Mouse (Mus musculus) 416B (cell line): Measurements from ENCODE around the gene Tfr2.

ENCODE experiments used
- DNase-seq: peaks from one replicate; pipeline ENCODE4 v3.0.0; 2011; ENCODE audit warnings: low read depth

Tfr2 gene

GRCm38 (mm10) chr5:137537461-137537860, 32.2 kb upstream of the Tfr2 start:
- DNase-seq, result no peak

DNA sequence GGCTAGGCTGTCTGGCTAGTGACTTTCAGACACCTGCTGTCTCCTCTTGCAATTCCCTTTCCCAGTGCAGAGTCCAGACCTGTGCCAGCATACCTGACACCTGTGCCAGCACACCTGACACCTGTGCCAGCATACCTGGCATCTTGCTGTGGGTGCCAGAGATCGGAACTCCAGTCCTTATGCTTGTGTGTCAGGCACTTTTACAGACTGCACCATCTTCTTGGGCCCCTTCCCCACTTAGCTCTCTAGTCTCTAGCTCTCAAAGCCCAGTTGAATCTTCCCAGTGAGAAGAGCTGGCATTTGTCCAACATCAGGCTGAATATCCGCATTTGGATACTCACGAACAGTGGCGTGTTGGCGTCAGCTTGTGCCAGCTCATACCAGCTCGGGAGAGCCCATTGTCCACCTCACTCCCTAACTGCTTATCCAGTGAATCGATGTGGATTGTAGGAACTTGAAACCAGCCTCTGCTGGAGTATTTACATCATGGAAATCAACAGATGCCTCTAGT, 30.3 kb upstream of the Tfr2 start:
- no peak for DNase-seq

GRCm38 (mm10) chr5:137540991-137541390, 28.6 kb upstream of the Tfr2 start:
- no peak for DNase-seq

GRCm38 (mm10) chr5:137541768-137542540, 27.7 kb upstream of the Tfr2 start:
- DNase-seq, result no peak

DNA sequence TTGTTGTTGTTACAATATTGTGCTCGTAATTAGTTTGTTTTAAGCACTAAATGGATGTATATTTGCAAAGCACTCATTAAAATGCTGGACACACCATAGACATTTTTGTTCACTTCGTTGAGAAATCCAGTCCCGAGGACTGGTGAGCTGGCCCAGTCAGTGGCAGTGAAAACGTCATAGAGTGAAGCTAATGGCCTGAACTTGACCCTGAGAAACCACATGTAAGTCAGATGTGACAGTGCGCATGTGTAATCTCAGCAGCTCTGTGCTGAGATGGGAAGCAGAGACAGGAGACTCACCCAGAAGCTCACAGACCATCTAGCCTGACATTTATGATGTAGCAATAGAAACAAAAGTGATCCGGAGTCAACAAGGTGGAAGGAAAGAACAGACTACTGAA, 24.7 kb upstream of the Tfr2 start:
- DNase-seq, result peak; percentile 54

DNA sequence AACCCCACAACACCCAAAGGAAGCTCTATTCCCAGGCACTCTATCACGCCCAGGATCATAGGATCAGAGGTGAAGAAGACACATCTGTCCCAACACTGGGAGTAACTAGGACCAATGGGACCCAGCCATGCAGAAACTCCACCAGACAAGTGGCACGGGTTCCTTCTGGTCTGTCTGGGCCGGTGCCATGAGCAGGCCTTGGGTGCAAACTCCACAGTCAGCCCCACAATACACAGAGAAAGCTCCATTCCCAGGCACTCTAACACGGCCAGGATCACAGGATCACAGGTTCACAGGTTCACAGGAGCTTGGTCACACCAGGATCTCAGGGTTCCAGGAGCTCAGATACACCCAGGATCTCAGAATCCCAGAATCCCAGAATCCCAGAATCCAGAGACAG, 24.0 kb upstream of the Tfr2 start:
- no peak for DNase-seq

GRCm38 (mm10) chr5:137549840-137550239, 19.8 kb upstream of the Tfr2 start:
- no peak for DNase-seq

DNA sequence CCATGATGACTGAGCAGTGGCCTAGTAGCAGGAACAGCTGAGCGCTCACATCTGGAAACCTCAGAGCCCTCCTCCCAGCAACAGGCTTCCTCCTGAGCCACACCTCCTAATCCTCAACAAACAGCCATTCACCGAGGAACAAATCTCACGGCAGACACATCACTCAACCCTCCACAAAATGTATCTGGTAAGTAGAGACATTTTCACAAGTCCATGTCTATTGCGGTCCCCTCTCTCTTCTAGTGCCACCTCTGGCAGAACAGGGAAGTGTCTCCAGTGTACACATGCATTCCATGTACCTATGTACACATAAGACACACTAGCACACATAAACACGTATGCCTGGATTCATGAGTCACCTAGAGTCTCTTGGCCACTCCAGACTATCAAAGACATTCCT, 18.5 kb upstream of the Tfr2 start:
- DNase-seq, result peak; percentile 47

GRCm38 (mm10) chr5:137553000-137553399, 16.6 kb upstream of the Tfr2 start:
- DNase-seq, result no peak

DNA sequence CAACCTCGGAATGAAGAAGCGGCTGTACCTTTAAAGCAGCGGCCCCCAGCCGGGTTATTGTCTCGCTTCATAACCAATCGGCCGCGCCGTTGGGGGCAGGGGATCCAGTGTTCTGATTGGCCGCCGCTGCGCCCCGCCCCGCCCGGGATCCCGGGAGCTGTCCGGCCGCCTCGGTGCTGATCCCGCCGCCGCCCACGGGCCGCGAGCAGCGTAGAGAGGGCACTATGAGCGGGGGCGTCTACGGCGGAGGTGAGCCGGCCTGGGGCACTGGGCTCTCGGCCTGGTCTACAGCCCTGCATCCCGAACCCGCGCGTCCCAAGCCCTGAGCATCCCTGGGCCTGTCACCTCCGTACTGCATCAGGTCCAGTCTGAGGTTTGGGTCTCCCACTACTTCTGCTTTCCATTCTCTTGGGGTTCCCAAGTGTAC, 16.2 kb upstream of the Tfr2 start, which contains the start of gene Actl6b:
Actl6b (plus strand) TSS at position 107 of the 427 bp plus-strand sequence.
- no peak for DNase-seq

GRCm38 (mm10) chr5:137553898-137554297, 15.7 kb upstream of the Tfr2 start:
- DNase-seq, result no peak

- no peak for DNase-seq
These were observed 8.1 kb upstream of the Tfr2 start for GRCm38 (mm10) chr5:137561556-137561955.

DNA sequence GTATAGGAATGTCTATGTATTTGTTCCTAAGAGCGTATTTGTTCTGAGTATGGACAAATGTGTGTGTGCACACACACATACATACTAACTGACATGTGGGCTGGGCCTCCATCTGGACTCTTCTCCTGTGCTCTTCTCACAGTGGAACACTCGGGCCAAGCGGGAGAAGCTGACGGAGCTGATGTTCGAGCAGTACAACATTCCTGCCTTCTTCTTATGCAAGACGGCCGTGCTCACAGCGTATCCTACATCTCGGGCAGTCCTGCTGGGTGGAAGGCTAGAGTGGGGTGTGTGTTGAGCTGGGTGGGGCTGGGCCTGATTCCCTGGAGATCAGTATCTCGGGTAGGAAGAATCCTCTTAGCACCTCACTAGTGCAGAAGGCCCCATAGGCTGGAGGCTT, 6.7 kb upstream of the Tfr2 start:
- no peak for DNase-seq

DNA sequence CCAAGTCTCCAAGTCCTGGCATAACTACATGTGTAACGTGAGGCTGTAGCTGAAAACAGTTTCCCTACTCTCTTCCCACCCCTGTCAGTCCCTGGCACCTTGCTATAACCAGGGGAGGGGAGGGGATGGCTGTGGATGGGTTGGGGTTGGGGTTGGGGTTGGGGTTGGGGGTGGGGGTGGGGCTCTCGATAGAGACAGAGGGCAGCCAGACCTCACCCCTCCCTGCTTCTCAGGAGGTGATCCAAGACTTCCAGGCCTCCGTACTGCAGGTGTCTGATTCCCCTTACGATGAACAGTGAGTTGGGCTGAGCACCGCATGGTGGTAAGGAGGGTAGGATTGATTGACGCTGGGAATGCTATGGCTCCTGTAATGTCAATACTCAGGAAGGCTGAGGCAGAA, 3.9 kb upstream of the Tfr2 start:
- DNase-seq, result no peak

DNA sequence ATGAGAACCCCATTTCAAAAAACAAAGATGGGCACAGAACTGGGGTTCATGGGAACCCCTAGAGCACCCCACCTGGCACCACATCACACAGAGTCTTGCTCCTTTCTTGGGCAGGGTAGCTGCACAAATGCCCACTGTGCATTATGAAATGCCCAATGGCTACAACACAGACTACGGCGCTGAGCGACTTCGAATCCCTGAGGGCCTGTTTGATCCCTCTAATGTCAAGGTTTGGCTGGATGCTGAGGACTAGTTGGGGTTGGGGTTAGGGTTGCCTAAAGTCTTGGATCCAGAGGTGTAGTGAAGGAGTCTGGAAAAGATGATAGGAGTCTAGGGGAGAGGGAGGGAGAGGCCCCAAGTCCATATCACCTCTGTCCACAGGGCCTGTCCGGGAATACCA, 3.2 kb upstream of the Tfr2 start:
- no peak for DNase-seq

DNA sequence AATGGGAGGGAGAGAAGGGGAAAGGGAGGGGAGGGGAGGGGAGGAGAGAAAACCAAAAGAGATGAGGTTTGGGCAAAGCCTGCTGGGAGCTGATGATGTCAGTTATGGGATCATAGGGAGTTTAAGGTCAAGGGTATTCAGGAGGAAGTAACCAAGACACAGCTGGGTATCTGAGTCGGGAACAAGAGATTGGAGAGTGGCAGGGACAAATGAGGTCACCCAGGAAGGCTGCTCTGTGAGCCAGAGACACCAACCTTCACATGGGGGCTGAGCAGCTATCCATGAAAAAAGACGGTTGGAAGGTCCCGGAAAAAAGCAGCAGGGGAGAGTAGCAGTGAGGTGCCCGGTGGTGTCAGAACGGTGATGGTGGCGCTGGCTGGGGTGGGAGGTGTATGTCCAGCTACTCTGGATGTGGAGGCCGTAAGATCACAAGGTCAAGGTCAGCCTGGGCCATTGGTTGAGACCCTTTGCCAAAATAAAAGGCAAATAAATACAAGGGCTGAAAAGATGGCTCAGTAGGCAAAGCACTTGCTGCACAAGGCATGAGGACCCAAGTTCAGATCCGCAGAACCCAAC, 1.3 kb upstream of the Tfr2 start:
- DNase-seq, result no peak

GRCm38 (mm10) chr5:137569031-137569430, 609 bp upstream of the Tfr2 start:
- DNase-seq, result no peak

DNA sequence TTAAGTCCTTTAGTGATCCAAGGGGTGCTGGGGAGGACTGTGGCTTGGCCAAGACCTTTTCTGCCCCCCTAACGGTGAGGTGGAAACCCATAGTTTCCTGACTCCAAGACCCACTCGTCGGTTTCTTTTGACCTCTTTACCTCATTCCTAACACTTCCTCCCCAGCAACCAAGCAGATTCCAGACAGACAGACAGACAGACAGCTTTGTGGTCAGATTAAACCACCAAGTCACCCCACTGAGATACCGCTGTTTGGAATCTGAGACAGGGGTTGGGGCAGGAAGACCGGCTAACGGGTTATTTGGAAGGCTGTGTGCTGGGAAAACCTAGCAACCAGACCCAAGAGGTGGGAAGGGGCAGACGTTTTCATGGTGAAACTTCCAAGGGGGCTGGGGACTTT, 541 bp downstream of the Tfr2 start:
- DNase-seq, result peak; percentile 89

DNA sequence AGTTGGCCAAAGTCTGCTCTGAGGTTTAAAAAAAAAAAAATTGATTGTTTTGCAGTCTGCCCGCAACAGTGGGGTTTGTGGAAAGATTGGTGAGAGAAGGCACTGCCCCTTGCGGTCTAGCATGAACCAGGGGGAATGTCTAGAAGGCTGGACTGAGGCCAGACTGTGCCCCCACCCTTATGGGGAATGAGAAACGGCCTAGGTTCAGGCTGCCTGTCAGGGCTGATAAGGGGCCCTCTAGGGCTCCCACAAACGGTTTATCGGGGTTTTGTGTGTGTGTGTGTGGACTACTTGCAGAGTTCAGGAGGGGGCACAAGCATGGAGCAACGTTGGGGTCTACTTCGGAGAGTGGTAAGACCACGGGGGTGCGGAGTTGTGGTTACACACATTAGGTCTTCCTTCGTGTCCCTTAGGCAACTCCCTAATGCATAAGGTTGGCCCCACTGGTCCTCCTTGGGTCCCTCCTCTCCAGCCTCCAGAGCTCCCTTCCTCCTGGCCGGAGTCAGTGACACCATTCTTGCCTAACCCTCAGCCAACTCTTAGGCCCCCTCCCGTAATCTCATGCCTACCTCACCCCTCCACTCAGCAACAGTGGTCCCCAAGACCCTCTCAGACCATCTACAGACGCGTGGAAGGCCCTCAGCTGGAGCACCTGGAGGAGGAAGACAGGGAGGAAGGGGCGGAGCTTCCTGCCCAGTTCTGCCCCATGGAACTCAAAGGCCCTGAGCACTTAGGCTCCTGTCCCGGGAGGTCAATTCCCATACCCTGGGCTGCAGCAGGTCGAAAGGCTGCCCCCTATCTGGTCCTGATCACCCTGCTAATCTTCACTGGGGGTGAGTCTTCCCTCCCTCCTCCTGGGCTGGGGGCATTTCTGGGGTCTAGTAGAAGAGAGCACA, 1.3 kb downstream of the Tfr2 start:
- peak; percentile 97 for DNase-seq

GRCm38 (mm10) chr5:137574470-137574901, 4.8 kb downstream of the Tfr2 start:
- DNase-seq, result no peak

DNA sequence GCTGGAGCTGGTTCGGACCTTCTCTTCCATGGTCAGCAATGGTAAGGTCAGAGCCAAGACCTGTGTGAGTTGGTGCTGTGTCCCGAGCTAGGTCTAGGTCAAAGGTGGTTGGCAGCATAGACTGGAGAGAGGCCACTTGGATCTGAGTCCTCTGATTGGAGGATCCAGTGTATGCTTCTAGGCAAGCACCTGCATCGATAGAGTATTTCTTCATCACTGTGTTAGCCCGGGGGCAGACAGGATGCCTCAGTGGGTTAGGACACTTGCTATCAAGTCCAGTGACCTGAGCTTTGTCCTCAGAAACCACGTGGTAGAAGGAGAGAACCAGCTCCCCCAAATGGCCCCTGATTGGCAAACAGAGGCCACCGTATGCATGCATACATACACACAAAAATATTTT, 10.6 kb downstream of the Tfr2 start:
- DNase-seq, result no peak

DNA sequence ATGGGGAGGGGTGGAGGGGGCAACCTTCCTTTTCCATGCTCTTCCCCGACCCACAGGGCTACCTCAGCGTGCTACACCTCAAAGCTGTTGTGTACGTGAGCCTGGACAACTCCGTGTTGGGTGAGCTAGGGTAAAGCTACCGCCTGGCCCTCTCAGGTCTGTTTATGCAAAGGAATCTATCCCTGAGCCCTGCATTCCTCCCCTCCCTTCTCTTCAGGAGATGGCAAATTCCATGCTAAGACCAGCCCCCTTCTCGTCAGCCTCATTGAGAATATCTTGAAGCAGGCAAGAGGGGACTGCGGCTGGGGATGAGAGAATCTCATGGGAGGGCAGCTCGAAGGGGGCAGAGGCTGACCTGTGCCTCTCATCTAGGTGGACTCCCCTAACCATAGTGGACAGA, 13.1 kb downstream of the Tfr2 start:
- DNase-seq, result no peak
